Mouse (Mus musculus): ENCODE measurements at regions not wholly inside any gene's neighbourhood (a gene's known extent, or its start where the extent isn't known, plus 50 kb on each side); places are given as distances from the start of the nearest gene placed in this dataset.
A peak's percentile ranks its signal among the peaks of the same experiment; 100 is the strongest.

DNA sequence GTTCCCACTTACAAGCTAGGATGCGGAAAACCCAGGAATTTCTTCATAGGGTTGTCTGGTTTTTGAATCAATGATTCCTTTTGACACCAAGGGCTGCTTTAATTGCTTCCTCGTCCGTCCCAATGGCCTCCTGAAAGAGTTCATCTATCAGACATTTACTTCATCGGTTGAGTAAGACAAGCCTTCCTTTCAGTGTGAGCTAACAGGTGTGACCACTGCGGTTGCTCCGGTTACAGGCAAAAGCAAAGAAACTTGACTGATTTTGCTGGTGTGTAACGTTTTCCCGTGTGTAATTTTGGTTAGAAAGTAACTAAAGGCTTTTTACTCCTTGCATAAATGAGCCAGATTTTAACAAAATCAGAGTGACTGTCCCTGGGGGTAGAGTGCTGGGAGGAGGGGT lies 99.6 kb upstream of the Rnaseh2b start:
- Histone ChIP-seq H3K27ac (peak overlapping the region; percentile 70; the same call in 1 of the 2 replicates), H3K4me2 (replicated peaks) (0 out of 2 replicates have a peak overlapping the region, but pooled peaks have one; percentile 7), H3K9ac (no peak overlapping the region), H3K36me3 (no peaks in the 10 kb centered on the region), H3K4me3 (no peak overlapping the region), H3K9me3 (no peaks in the 10 kb centered on the region), H3K27me3 (no peaks in the 10 kb centered on the region), H3K4me1 (peaks cover 27% of the 10 kb centered on the region)
- 56% methylated on average over 8 of the region's 8 CpGs for WGBS
- ATAC-seq (ENCODE audit: low FRiP score, low read depth): no peak

DNA sequence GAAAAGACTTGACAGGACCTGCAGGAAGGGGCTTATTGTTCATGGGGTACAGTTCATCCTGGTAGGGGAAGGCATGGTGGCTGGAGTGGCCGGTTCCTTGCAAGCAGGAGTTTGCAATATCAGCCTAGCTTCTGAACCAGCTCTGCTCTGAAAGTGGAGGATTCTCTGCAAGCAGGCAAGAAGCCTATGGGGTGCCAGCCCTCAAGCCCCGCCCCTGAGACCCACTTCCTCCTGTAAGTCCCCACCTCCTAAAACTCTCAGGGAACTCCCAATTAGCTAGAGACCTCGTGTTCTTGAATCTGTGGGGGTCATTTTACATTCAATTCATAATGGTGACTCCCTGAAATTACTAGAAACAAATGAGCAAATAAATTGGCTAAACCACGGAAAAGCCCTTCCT lies 99.0 kb upstream of the Rnaseh2b start:
- peaks cover 23% of the 10 kb centered on the region for H3K4me1 ChIP-seq
- no peaks in the 10 kb centered on the region for H3K27me3 ChIP-seq
- no peak overlapping the region for H3K4me3 ChIP-seq
- H3K9ac ChIP-seq: no peak overlapping the region
- peak overlapping the region; percentile 70; the same call in 1 of the 2 replicates for H3K27ac ChIP-seq
- H3K9me3 ChIP-seq: no peaks in the 10 kb centered on the region
- ATAC-seq (ENCODE audit: low FRiP score, low read depth): no peak
- WGBS: 40% methylated on average over 4 of the region's 4 CpGs
- H3K4me2 ChIP-seq (replicated peaks): peak overlapping the region; percentile 7; the same call in 1 of the 2 replicates
- no peaks in the 10 kb centered on the region for H3K36me3 ChIP-seq

DNA sequence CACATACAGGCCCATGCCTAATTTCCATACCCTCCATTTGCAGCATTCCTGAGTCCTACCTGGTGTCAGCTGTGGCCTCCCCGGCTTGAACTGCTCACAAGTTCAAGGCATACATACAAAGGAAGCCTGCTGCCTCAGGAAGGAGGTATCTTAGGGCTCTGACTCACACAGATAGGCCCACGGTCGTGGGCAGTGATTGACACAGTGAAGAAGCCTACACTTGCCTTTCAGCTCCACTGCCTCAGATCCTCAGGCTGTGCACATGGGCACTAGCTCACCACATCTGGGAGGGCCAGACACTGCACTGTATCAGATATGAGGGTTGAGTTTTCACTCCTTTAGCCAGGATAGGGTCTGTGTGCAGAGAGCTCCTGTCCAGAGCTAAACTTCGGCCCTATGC lies 95.6 kb upstream of the Rnaseh2b start:
- WGBS: 73% methylated on average over 4 of the region's 4 CpGs

DNA sequence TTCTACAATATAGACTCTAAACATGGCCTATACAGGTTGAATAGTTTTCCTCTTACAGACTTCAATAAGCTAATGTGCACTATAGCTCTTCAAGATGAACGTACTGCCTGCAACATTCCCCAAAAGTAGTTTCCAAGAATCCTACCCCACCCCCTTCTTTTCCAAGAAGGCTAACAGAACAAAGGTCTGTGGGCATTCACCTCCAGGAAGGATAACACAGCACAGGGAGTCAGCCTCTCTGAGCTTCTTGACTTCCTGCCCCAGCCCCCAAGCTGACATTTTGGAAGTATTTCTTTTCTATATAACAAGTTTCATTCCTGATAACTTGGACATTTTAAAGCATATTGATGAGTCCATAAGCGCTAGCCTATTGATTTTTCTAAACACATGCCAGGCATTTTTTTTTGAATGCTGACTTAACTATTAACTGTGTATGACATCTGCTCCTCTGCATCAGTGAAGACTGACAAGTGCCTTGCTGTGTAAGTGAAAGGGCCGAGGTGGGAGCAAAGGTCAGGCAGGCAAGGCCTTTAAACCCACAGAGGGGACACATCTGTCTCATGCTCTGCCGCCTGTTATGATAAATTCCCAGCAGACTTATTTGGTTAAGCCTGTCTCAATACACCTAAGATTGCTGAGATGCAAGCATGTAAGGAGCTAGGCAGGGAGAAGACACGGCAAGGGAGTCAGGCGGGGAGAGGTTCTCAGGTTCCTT lies 93.8 kb upstream of the Rnaseh2b start:
- Histone ChIP-seq H3K36me3 (no peaks in the 10 kb centered on the region), H3K9me3 (no peaks in the 10 kb centered on the region), H3K4me1 (peaks cover 3% of the 10 kb centered on the region), H3K4me3 (no peak overlapping the region), H3K9ac (no peak overlapping the region), H3K4me2 (replicated peaks) (no peak overlapping the region), H3K27me3 (no peaks in the 10 kb centered on the region), H3K27ac (no peak overlapping the region)
- no peak for ATAC-seq (ENCODE audit: low FRiP score, low read depth)
- 53% methylated on average over 6 of the region's 6 CpGs for whole genome bisulfite sequencing

More for the DNA sequence above, 95.6 kb upstream of the Rnaseh2b start:
- H3K9me3 ChIP-seq: no peaks in the 10 kb centered on the region
- no peak overlapping the region for H3K4me2 ChIP-seq (replicated peaks)
- H3K36me3 ChIP-seq: no peaks in the 10 kb centered on the region
- H3K9ac ChIP-seq: no peak overlapping the region
- no peak overlapping the region for H3K27ac ChIP-seq
- H3K4me1 ChIP-seq: peaks cover 21% of the 10 kb centered on the region
- ATAC-seq (ENCODE audit: low FRiP score, low read depth): no peak
- H3K27me3 ChIP-seq: no peaks in the 10 kb centered on the region
- no peak overlapping the region for H3K4me3 ChIP-seq

DNA sequence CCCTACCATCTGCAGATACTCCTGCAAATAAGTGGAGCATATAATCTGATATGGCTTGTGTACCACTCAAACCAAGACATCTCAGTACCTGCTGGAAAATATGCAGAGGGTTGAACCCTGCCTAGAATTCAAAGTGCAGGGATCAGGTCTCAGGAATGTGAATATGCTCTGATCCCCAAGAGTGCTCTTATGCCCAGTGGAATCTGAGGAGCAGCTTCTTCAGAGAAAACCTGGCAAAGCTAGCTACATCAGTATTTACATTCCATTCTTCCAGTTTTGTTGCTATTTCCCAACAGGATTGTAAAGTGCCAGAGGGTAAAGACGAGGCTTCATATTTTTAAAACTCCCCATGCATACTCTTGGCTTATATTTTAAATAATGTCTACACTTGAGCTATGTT lies 77.3 kb upstream of the Rnaseh2b start:
- H3K4me3 ChIP-seq: no peak overlapping the region
- H3K4me1 ChIP-seq: no peaks in the 10 kb centered on the region
- H3K9me3 ChIP-seq: no peaks in the 10 kb centered on the region
- ATAC-seq (ENCODE audit: low FRiP score, low read depth): no peak
- H3K9ac ChIP-seq: no peak overlapping the region
- no peaks in the 10 kb centered on the region for H3K27me3 ChIP-seq
- H3K4me2 ChIP-seq (replicated peaks): no peak overlapping the region
- 31% methylated on average over 1 of the region's 1 CpGs for WGBS
- H3K36me3 ChIP-seq: no peaks in the 10 kb centered on the region
- H3K27ac ChIP-seq: no peak overlapping the region

DNA sequence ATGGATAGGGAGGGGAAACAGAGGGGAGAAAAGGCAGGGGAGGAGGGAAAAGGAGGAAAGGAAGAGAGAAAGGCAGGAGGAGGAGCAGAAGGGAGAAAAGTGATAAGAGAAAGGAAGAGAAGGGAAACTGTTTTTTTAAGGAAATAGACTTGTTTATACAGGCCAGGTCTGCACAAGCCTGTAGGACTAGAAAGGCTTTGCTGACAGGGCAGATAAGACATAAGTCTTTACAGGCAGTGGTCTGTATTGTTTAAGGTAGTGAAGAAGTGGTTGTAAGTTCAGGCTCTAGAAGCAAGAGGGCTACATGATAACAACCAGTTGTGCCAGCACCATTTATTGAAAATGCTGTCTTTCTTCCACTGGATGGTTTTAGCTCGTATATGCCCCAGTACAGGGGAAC lies 75.4 kb upstream of the Rnaseh2b start:
- no peak overlapping the region for H3K27ac ChIP-seq
- no peak for ATAC-seq (ENCODE audit: low FRiP score, low read depth)
- 55% methylated on average over 1 of the region's 1 CpGs for WGBS
- no peak overlapping the region for H3K4me3 ChIP-seq
- H3K4me1 ChIP-seq: no peaks in the 10 kb centered on the region
- no peaks in the 10 kb centered on the region for H3K9me3 ChIP-seq
- H3K4me2 ChIP-seq (replicated peaks): no peak overlapping the region
- H3K27me3 ChIP-seq: no peaks in the 10 kb centered on the region
- H3K36me3 ChIP-seq: no peaks in the 10 kb centered on the region
- no peak overlapping the region for H3K9ac ChIP-seq

DNA sequence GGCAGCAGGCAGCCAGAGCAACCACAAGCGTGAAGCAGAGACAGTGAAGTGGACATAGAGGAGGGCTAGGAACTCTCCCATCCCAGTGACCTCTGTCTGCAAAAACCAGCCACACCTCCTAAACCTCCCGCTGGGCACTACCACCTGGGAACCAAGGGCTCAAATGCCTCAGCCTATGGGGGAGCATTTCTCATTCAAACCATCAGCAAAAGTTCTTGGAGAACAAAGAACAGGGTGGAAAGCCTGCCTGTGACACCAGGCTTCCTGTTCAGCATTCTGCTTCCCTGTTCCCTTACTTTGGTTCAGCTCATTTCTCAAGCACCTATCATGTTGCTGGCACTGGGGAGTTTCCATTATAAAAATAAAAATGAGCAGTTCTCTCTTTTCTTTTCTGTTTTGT lies 74.4 kb upstream of the Rnaseh2b start:
- no peaks in the 10 kb centered on the region for H3K4me1 ChIP-seq

DNA sequence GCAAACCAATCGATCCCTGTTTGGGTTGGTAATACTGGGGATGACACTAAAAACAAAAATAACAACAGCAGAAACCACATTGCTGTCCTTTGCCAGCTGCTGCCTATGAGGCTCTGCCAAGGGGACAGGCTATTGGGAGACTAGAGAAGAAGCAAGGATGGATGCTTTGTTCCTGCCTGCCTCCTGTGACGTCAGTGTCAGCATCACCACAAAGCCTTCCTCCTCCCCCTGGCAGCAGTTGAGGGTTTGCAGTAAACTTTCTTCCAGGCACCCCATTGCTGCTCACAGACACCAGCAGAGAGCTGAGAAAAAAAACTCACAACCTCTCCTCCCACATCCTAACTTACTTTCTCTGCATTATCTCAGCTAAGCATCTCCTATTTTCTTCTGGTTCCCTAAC lies 73.7 kb upstream of the Rnaseh2b start:
- no peak for ATAC-seq (ENCODE audit: low FRiP score, low read depth)
- WGBS: 56% methylated on average over 2 of the region's 2 CpGs

More for the DNA sequence above, 74.4 kb upstream of the Rnaseh2b start:
- no peak for ATAC-seq (ENCODE audit: low FRiP score, low read depth)
- Histone ChIP-seq H3K27ac (no peak overlapping the region), H3K9me3 (no peaks in the 10 kb centered on the region), H3K27me3 (no peaks in the 10 kb centered on the region), H3K36me3 (no peaks in the 10 kb centered on the region), H3K4me3 (no peak overlapping the region), H3K4me2 (replicated peaks) (no peak overlapping the region), H3K9ac (no peak overlapping the region)
- 77% methylated on average over 2 of the region's 2 CpGs for WGBS

DNA sequence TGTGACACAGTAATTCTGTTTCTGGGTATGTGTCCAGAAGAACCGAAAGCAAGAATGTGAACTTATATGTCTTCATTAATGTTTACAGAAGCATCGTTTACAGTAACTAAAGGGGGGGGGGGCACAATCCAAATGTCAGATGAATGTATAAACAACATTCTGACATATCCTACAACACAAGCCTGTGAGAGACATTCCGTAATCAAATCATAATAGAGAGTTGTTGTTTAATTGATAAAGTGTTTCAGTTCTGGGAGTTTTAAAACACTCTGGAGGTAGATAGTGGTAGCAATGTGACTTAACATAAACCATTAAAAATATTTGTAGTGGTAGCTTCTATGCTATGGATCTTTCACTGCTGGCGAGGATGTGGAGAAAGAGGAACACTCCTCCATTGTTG lies 71.6 kb upstream of the Rnaseh2b start:
- ATAC-seq (ENCODE audit: low FRiP score, low read depth): no peak
- H3K36me3 ChIP-seq: no peaks in the 10 kb centered on the region
- no peak overlapping the region for H3K27ac ChIP-seq
- no peak overlapping the region for H3K4me3 ChIP-seq
- H3K9me3 ChIP-seq: no peaks in the 10 kb centered on the region
- H3K9ac ChIP-seq: no peak overlapping the region
- H3K4me2 ChIP-seq (replicated peaks): no peak overlapping the region
- no peaks in the 10 kb centered on the region for H3K4me1 ChIP-seq
- H3K27me3 ChIP-seq: no peaks in the 10 kb centered on the region
- 93% methylated on average over 4 of the region's 4 CpGs for WGBS

More for the DNA sequence above, 73.7 kb upstream of the Rnaseh2b start:
- H3K4me3 ChIP-seq: no peak overlapping the region
- H3K9me3 ChIP-seq: no peaks in the 10 kb centered on the region
- no peaks in the 10 kb centered on the region for H3K36me3 ChIP-seq
- H3K27me3 ChIP-seq: no peaks in the 10 kb centered on the region
- H3K27ac ChIP-seq: no peak overlapping the region
- H3K9ac ChIP-seq: no peak overlapping the region
- no peaks in the 10 kb centered on the region for H3K4me1 ChIP-seq
- H3K4me2 ChIP-seq (replicated peaks): no peak overlapping the region
